Mouse (Mus musculus) small intestine, adult 2 months (tissue): ENCODE results near the gene Gid8. TPM values are rescaled to one million over a fixed set of nuclear protein-coding genes. Genes with fewer than 3 reads are reported as not detected.

Experiments used
- H3K27ac ChIP-seq: fragments of 200-500 bp; 2 replicates; pipeline ENCODE4 v1.5.1; 2012; ENCODE audit warnings: low read depth, low read length, control low read depth, inconsistent platforms; ENCODE audit not compliant: insufficient read depth
- H3K27me3 ChIP-seq: fragments of 200-500 bp; 2 replicates; pipeline ENCODE4 v1.6.1; 2012; ENCODE audit warnings: mild to moderate bottlenecking, moderate library complexity, low read length, inconsistent platforms; ENCODE audit not compliant: control insufficient read depth, insufficient read depth
- H3K36me3 ChIP-seq: fragments of 200-500 bp; 2 replicates; pipeline ENCODE4 v1.6.1; 2012; ENCODE audit warnings: mild to moderate bottlenecking, low read length, control low read depth, inconsistent platforms; ENCODE audit not compliant: control insufficient read depth, insufficient read depth
- H3K4me1 ChIP-seq: fragments of 200-500 bp; 2 replicates; pipeline ENCODE4 v1.6.1; 2012; ENCODE audit warnings: low read length, inconsistent platforms, mixed read lengths; ENCODE audit not compliant: control insufficient read depth, insufficient read depth, insufficient read length
- H3K4me3 ChIP-seq: fragments of 200-500 bp; 2 replicates; pipeline ENCODE4 v1.5.1; 2012; ENCODE audit warnings: low read depth, mild to moderate bottlenecking, control low read depth, inconsistent platforms, low read length, moderate library complexity
- CTCF ChIP-seq: fragments of 200-500 bp; IDR thresholded peaks from 2 replicates; pipeline ENCODE4 v1.5.1; 2012; ENCODE audit warnings: low read depth, mild to moderate bottlenecking, control low read depth, inconsistent platforms, low read length, moderate library complexity, mixed read lengths; ENCODE audit not compliant: insufficient replicate concordance, insufficient read length; ENCODE audit errors: extremely low read depth
- POLR2A ChIP-seq: fragments of 200-500 bp; IDR thresholded peaks from 2 replicates; pipeline ENCODE4 v1.6.1; 2012; ENCODE audit warnings: low read depth, mild to moderate bottlenecking, control low read depth, inconsistent platforms, low read length, moderate library complexity
- WGBS: fragments of 180-500 bp; shearing (Covaris S2); methylation state at CpG from one replicate; pipeline ENCODE4 v1.1.7; 2018; 5-methylcytosine and 5-hydroxymethylcytosine counted together
- polyA plus RNA-seq: library from polyadenylated mRNA; depleted of rRNA; stranded (reverse); fragments of >200 nt; gene quantifications from 2 replicates; pipeline ENCODE4 v1.2.3, GENCODE M21; 2012

The Gid8 gene
- polyA plus RNA-seq, 1 experiment, result 20.3 TPM

- no peak overlapping the region for H3K4me3 ChIP-seq
- TF ChIP-seq POLR2A (no peak), CTCF (no peak)
- H3K4me1 ChIP-seq, result no peaks in the 10 kb centered on the region; the same call in none of the 2 replicates
- no peak overlapping the region for H3K27ac ChIP-seq
- 80% methylated on average over 5 of the region's 5 CpGs for WGBS
- peaks cover 57% of the 10 kb centered on the region for H3K36me3 ChIP-seq
- H3K27me3 ChIP-seq, result no peaks in the 10 kb centered on the region
These were observed 20.1 kb upstream of the Gid8 start for GRCm38 (mm10) chr2:180689841-180690240.

GRCm38 (mm10) chr2:180692630-180693029, 17.3 kb upstream of the Gid8 start:
- Histone ChIP-seq H3K27ac (no peak overlapping the region), H3K27me3 (no peaks in the 10 kb centered on the region), H3K36me3 (peaks cover 34% of the 10 kb centered on the region), H3K4me3 (no peak overlapping the region), H3K4me1 (peaks cover 2% of the 10 kb centered on the region)
- TF ChIP-seq POLR2A (no peak), CTCF (no peak)
- 3% methylated on average over 1 of the region's 1 CpGs for WGBS

GRCm38 (mm10) chr2:180695176-180695575, 14.7 kb upstream of the Gid8 start:
- Histone ChIP-seq H3K4me3 (no peak overlapping the region), H3K27ac (no peak overlapping the region), H3K36me3 (peaks cover 9% of the 10 kb centered on the region), H3K27me3 (no peaks in the 10 kb centered on the region), H3K4me1 (peaks cover 7% of the 10 kb centered on the region)
- TF ChIP-seq POLR2A (no peak), CTCF (no peak)
- 72% methylated on average over 2 of the region's 2 CpGs for WGBS

GRCm38 (mm10) chr2:180700457-180700856, 9.5 kb upstream of the Gid8 start:
- Histone ChIP-seq H3K36me3 (no peaks in the 10 kb centered on the region), H3K27ac (peak overlapping the region; percentile 95), H3K4me3 (peak overlapping the region; percentile 43), H3K4me1 (peaks cover 25% of the 10 kb centered on the region), H3K27me3 (no peaks in the 10 kb centered on the region)
- WGBS, result 24% methylated on average over 5 of the region's 5 CpGs
- TF ChIP-seq POLR2A, result no peak

GRCm38 (mm10) chr2:180701053-180701766, 8.7 kb upstream of the Gid8 start:
- Histone ChIP-seq H3K4me3 (peak overlapping the region; percentile 97), H3K36me3 (no peaks in the 10 kb centered on the region), H3K27me3 (no peaks in the 10 kb centered on the region), H3K27ac (peak overlapping the region; percentile 95), H3K4me1 (peaks cover 26% of the 10 kb centered on the region)
- WGBS, result 1% methylated on average over 26 of the region's 26 CpGs
- no peak for TF ChIP-seq CTCF
- TF ChIP-seq POLR2A, result no peak

- H3K36me3 ChIP-seq, result no peaks in the 10 kb centered on the region
- peaks cover 24% of the 10 kb centered on the region for H3K4me1 ChIP-seq
- TF ChIP-seq CTCF (no peak), POLR2A (peak; percentile 81)
- under 1% methylated on average over 66 of the region's 66 CpGs for WGBS
- peak overlapping the region; percentile 97 for H3K4me3 ChIP-seq
- no peaks in the 10 kb centered on the region for H3K27me3 ChIP-seq
- H3K27ac ChIP-seq, result peak overlapping the region; percentile 95
These were observed 7.9 kb upstream of the Gid8 start for GRCm38 (mm10) chr2:180701767-180702621.

GRCm38 (mm10) chr2:180702701-180703149, 7.2 kb upstream of the Gid8 start:
- TF ChIP-seq CTCF (peak; percentile 21; the same call in 1 of the 2 replicates), POLR2A (no peak)
- peak overlapping the region; percentile 97; the same call in 1 of the 2 replicates for H3K4me3 ChIP-seq
- 19% methylated on average over 4 of the region's 4 CpGs for WGBS
- H3K27me3 ChIP-seq, result no peaks in the 10 kb centered on the region
- H3K27ac ChIP-seq, result peak overlapping the region; percentile 95
- peaks cover 24% of the 10 kb centered on the region for H3K4me1 ChIP-seq
- H3K36me3 ChIP-seq, result no peaks in the 10 kb centered on the region
